Mouse (Mus musculus) gastrocnemius, postnatal 10 days (tissue): ENCODE results near the gene Six3. TPM values are rescaled to one million over a fixed set of nuclear protein-coding genes. Genes with fewer than 3 reads are reported as not detected.

Experiments used
- DNase-seq: peaks from one replicate; pipeline ENCODE4 v3.0.0; 2021; ENCODE audit warnings: mixed read lengths
- total RNA-seq, 2 experiments: library from RNA; stranded (reverse); gene quantifications; 2 replicates each; pipeline ENCODE4 v1.2.3; 2021

Six3 gene
- total RNA-seq, 2 experiments from 2014 or later = not detected

- no peak for DNase-seq
Observed at GRCm38 (mm10) chr17:85624981-85625940, 11.9 kb downstream of the Six3 start.

- no peak for DNase-seq
Observed at GRCm38 (mm10) chr17:85626091-85626860, 12.9 kb downstream of the Six3 start.

GRCm38 (mm10) chr17:85627751-85628150, 14.3 kb downstream of the Six3 start:
- DNase-seq = no peak

GRCm38 (mm10) chr17:85628811-85629210, 15.4 kb downstream of the Six3 start:
- DNase-seq = no peak

DNA sequence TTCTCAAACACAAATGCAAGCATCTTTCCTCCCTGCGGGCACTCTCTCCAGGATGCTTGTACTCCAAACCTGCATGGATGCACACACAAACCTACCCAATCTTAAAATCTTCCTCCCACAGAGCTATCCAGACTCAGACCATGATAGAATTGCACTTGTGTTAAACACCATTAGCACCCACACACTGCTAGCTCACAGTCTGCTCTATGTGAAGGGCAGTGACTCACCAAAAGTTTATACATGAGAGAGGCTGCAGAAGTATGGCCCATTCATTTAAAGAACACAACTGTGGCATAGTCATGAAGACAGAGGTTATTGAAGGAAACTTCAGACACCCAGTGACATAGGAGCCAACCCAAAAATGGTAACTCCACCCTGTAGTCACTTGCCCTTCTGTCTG, 16.0 kb downstream of the Six3 start:
- DNase-seq = no peak

DNA sequence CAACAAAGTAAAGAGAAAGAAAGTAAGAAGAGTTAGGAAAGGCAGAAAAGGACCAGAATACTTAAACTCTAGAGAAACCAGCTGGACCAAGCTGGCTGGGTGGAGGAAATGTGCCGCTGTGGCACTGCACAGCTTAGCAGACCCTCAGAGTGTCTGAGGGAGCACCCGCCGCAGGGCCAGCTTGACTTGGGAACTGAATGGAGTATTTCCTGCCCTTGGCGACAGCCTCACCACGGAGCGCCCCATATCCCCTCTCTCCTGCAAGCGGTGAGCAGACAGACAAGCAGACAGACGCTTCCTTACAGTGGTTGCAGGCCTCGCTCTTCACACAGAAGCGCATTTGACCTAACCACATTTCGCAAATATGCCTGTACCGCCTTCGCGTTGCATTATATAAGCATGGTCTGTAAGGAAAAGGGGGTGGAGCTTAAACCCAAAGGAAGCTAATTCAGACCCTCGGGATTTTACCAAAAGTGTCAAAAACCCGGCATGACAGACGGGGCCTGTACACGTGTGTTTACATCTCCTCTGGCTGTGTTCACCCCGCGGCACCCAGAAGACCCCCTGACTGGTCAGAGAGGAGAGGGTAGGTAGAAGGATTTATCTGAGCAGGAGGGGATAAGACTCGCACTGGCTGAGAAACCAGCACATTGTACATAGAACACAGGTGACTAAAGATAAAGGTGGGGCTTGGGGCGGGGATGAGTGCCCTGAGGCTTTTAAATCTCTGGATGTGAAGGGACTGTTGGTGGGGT, 17.1 kb downstream of the Six3 start:
- no peak for DNase-seq

- no peak for DNase-seq
Observed at GRCm38 (mm10) chr17:85631106-85631505, 17.7 kb downstream of the Six3 start.

GRCm38 (mm10) chr17:85633619-85634018, 20.2 kb downstream of the Six3 start:
- peak; percentile 83 for DNase-seq

DNA sequence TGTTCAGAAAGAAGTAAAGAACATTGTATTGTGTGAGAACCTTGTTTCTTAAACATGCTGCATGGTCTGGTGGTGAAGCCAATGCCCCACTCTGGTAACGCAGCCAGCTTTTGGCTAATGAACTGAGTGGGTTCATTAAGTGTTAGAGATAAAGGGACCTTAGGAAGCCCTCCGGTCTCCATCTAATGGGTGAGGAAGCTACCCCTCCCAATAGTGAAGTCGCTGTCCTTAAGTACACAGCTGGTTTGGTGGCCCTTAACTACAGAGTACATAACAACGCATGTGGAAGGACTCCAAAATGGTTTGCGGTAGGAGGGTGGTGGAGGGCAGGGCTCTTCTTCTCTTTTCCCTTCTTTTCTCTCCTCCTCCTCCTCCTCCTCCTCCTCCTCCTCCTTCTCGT, 24.5 kb downstream of the Six3 start:
- DNase-seq = no peak

DNA sequence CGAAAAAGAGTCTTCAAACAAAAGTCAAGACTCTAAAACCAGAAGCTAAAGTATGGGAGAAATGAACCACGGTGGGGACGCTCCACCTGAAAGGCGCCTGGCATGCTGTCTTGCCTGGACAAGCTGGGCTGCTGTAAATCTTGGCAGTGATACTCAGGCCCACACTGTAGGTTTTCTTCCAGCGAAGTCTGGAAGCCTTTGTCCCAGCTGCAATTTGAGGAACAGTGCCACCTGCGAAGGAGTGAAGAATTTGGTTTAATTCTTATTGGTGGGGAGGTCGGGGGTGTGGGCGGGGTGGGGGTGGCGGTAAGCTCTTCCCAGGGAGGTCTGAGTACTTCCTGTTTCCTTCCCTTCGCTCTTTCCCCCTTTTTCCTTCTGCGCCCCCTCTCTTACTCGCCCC, 31.9 kb downstream of the Six3 start:
- DNase-seq = no peak

GRCm38 (mm10) chr17:85645718-85646665, 32.6 kb downstream of the Six3 start:
- DNase-seq = peak; percentile 62

- DNase-seq = no peak
Observed at GRCm38 (mm10) chr17:85660016-85660415, 46.6 kb downstream of the Six3 start.

DNA sequence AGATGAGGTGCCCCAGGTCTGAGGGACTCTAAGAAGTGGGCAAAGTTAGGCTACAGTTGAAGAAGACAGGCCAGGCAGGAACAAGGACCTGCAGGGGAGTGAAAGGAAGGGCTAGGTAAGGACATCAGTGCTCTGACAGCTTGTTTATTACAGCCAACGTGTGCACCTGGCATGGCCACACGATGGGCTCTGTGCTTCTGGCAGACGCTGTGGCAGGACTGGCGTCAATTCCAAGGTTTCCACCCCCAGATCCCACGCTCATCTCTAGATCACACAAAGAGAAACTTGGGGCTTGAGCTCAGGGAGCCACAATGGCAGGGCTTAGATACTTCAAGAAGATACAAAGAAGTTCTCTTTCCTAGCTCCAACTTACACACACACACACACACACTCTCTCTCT, 48.1 kb downstream of the Six3 start:
- DNase-seq = no peak

GRCm38 (mm10) chr17:85664202-85664601, 50.8 kb downstream of the Six3 start:
- no peak for DNase-seq

GRCm38 (mm10) chr17:85664618-85665320, 51.4 kb downstream of the Six3 start:
- peak; percentile 73 for DNase-seq

Other genes starting within 250 kb of the Six3 start
- gene Six2, start 74.7 kb downstream of the Six3 start, total RNA-seq = 10 to 100 TPM; 13.0 to 13.7 TPM